Mouse (Mus musculus): ENCODE data around the gene Ppm1f.
A peak's percentile ranks its signal among the peaks of the same experiment; 100 is the strongest.
"Not testable (repeated sequence)": the region's sequence is repeated elsewhere in the genome, so short reads cannot be mapped to it uniquely, and the experiment has no call there.

Ppm1f gene

DNA sequence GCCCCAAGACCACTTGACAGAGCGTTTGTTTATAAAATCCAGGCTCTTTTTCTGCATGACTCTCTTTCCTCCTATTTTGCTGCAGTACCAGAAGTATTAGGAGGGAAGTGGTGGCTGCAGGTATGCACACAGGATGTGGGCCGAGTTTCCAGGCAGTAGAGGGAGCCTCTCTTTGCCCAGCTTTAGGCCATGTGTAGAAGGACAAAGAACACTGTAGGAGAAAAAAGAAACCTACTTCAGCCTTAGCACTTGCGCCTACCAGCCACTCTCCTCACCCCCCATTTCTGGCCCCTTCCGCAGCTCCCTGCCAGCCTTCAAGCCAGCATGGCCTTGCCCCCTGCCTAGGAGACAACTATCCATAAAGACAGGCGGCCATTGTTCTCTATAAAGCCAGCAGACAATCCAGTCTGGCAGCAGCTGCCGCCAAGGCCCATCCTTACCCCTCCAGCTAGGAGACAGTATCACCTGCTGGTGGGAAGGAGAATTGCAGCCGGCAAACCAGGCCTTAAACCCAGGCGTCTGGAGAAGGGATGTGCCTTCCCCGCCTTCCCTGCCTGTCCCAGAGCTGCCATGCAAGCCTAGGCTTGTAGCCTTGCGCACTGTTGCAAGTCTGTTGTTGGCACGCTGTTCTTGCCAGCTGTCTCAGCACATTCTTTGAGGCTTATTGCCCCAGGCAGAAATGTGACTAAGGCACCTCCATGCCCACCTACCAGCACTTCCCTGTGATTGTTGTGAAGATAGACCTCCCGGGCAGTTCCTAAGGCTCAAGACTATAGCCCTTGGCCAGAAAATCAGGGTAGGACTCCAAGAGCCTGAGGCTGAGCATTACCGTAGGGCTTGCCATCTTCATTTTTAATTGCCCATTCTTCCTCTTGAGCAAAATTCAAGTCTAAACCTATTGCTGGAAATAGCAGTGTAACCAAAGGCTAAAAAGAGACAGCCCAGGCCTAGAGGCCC lies 15.7 kb downstream of the Ppm1f start:
- no peak for DNase-seq (ENCODE audit: low spot score)

DNA sequence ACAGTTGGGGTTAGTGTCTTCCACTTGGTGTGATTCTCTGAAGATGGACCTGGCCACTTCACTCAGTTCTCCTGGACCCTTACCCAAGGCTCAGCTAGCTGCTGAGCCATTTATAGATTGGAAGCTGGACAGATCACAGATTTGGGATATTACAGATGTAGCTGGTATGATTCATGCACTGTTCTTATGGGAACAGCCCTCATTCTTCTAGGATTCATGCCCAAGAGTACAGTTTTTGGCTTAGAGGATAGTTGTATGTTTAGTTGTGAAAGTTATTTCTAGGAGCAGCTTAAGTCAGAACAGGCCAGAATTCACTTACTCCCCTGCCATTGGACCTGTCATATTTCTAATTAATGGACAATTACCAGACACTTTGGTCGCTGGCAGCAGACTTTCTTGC lies 17.2 kb downstream of the Ppm1f start:
- no peak for DNase-seq (ENCODE audit: low spot score)

DNA sequence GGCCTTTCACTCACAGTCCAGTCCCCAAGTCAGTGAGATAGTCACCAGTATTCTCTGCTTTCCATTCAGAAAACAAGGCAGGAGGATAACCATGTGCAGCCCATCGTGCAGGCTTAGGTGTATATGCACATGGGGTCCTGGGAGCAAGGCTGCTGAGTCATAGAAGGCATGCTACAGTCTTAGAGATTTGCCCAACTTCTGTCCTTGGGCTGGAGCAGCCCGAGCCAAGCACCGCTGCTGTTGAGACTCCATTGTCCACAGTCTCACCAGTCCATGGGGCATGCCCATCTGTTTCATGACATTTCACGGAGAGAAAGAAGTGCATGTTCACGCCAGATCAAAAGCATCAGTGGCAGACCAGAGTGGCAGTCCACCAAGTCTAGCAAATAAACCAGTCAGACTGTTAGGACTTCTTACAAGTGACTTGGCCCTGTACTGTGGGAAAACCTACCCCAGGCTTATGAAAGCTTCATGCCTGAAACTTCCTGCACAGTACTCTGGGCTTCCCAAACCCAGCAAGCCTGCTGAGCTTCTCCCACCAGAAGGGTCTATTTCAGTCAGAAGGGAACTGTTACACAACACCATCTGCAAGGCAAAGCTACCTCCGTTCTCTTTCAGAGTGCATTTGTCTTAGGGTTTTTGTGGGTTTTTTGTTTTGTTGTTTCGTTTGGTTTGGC lies 22.3 kb downstream of the Ppm1f start:
- DNase-seq (ENCODE audit: low spot score) = no peak

DNA sequence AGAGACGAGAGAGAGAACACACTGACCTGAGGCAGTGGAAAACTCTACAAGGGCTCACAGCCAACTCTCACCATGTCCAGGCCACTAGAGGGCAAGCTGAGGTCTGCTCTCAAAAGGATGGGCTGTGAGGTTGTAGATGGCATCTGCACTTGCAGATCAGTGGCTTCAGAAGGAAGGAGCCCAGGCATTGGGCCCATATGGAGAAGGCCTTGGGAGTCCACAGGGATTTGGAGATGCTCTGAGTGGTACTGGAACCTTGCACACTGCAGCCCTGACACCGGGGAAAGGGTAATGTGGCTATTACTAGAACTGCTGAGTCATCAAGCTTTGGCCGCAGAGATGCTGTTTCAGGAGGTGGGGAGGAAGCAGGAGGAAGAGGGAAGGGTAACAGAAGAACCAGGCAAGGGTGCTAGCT lies 24.8 kb downstream of the Ppm1f start:
- no peak for DNase-seq (ENCODE audit: low spot score)

DNA sequence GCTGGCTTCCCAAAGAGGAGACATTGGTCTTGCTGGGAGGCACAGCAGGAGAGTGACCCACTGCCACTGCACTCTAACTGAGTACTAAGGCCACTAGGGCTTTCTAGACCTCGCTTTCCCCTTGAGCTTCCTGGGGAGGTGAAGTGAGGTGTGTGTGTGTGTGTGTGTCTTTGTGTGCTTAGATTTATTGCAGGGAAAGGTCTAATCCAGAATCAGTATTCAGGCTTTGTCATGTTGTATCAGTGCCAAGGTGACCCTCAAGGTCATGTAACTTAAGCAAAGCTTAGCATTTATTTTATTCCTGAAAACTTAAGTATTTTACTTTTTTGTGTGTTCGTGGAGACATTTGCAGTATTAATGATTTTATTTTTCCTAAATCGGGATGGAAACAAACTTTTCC lies 28.2 kb downstream of the Ppm1f start:
- DNase-seq (ENCODE audit: low spot score) = no peak

DNA sequence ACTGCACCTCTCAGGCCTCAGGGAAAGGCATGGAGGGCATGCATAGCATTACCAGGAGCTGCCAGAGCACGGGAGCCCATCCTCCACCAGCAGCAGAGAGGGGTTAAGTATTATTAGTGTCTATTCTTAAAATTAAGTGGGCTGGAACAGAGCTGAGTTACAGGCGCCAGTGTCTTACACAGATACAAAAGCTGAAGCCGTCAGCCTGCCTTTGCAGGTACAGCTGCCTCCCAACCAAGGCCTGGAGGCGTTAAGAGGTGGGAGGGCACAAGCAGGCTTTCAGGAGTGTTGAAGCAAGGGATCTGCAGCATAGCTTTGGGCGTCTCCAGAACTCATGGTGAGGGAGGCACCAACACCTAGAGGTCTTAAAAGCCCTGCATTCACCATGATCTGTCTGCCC lies 30.3 kb downstream of the Ppm1f start:
- no peak for DNase-seq (ENCODE audit: low spot score)

DNA sequence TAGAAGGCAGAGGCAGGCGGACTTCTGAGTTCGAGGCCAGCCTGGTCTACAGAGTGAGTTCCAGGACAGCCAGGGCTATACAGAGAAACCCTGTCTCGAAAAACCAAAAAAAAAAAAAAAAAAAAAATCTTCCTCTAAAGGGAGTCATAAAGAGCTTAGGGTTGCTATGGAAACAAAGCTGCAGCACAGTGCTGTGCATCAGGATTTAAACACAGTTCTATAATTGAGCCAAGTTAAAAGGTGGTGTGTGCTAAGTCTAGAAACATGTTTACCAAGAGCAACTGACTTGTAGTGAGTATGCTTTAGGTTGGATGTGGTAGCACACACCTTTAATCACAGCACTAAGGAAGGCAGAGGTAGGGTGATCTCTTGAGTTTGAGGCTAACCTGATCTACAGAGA lies 32.6 kb downstream of the Ppm1f start:
- DNase-seq (ENCODE audit: low spot score) = not testable (repeated sequence)

DNA sequence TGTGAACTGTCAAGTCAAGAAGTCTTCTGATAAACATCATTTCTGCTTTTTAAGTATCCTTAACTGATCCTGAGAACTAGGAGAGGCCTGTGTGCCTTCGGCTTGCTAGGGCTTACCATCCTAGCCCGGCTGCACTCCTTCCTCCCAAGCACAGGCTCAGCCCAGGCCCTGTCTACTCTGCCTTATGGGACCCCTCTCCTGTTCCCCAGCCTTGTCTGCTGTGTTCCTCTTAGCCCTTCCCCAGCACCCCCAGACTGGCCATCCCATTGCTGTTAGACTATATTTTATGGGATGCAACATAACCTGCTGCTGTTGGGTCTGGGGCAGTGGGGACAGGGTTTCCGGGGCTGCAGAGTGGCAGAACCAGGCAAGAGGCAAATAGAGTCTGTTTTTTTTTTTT lies 34.1 kb downstream of the Ppm1f start:
- no peak for DNase-seq (ENCODE audit: low spot score)

DNA sequence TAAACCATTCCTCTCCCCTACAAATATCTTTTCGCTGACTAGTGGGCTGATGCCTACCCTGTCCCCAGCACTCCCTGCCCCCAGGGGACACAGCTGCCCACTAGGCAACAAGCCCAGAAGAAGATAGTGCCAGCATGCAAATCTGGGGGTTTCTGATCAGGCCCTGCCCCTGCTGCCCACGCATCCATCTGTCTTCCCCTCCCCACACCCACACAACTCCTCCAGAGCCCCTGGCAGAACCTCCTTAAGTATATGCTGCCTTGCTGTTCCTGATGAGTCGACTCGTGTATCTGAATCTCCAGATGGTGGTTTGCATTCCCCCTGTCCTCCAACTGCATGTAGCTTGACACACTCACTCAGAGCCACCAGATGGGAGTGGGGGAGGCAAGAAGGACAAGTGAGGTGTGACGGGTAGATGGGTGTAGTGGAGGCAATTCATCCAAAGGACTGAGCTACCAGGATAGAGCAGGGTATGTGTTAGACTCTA lies 34.6 kb downstream of the Ppm1f start:
- peak; percentile 85 for DNase-seq (ENCODE audit: low spot score)

DNA sequence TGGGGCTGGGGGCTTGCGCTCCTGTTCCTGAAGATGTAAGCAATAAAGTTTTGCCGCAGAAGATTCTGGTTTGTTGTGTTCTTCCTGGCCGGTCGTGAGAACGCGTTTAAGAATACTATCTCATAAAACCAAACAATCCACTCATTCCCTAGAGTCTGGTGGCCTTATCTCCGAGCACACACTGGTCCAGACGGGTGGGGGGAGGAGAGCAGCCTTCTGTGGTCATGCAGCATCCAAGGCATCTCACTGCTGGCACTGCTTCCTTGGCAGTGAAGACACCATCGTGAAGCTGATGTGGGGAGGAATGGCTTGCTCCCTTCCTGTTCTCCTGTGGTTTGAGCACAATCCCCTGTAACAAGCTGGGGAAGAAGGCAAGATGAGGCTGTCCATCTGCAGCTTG lies 43.3 kb downstream of the Ppm1f start:
- DNase-seq (ENCODE audit: low spot score) = no peak

DNA sequence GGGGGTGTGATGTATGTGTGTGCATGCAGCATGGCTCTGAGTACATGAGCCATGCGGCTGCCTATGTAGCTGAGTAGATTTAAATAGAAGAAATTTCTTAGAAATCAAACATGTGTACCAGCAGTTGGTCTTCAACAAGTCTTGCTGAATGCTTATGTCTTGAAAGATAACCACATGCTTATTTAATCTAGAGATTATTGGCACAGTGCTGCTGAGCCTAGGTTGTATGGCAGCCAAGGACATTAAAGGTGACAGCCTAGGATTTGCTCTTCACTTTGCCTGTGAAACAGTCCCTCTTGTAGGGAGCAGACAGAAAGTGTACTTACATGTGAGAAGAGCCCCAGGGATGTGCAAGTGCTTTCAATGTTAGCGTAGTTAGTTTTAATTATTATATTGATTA lies 44.8 kb downstream of the Ppm1f start:
- no peak for DNase-seq (ENCODE audit: low spot score)

DNA sequence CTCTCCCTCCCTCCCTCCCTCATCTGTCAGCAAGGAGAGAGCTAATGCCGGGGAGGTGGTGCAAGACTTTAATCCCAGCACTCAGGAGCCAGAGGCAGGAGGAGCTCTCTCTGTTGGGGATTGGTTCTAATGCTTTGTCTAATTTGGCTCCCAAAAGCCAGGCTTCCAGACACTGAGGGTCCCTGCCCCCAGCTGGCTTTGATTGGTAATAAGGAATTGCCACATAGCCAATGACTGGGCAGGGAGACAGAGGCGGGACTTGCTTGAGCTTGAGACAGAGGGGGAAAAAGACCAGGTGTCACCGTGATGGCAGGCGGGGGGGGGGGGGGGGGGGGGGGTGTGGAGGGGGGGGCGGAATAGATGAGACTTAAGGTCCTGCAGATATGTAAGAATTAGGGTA lies 62.3 kb downstream of the Ppm1f start:
- no peak for DNase-seq (ENCODE audit: low spot score)

DNA sequence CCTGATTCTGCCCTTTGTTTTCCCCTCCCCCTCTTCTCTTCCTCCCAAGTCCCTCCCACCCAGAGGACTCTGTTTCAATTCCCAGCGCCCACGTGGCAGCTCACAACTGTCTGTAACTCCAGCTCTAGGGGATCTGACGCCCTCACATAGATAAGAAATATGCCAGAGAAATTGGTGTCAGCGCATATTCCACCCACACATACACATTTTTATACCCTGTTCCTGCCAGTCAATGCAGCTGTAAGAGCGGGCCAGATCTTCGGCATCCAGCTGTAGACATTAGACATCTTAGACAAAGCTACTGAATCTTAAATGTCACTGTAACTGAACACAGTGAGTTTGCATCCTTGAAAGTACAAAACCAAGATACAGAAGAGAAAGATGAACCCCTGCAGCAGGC lies 63.6 kb downstream of the Ppm1f start:
- no peak for DNase-seq (ENCODE audit: low spot score)

DNA sequence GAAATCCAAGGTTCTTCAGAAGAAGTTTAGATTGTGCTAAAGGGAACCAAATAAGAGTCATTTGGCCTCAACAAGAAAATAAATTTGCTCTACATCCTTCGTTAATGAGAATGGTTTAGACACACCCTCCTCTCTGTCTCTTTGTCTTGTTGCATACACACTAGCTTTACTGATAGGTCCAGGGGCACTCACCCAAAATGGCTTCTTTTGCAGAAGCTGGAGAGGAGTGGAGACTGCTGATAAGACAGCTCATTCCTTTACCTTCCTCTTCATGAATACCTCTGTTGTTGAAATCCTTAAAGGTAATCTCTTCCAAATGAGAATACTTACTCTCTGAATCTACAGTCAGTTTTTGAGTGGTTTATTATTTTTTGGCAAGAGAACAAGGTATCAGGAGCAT lies 68.9 kb downstream of the Ppm1f start:
- DNase-seq (ENCODE audit: low spot score) = no peak

DNA sequence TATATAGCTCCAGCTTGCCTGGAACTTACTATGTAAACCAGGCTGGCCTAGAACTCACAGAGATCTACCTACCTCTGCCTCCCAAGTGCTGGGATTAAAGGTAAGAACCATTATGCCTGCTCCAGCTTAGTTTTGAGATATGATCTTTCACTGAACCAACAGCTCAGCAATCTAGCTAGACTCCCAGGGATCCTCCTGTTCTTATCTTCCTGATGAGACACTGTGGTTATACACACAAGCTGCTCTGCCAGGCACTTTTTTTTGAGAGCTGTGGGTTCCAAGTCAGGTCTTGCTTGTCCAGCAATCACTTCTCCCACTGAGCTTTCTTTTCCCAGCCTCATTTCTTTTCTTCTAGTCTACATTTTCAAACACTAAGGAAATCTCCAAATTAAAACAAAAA lies 70.0 kb downstream of the Ppm1f start:
- DNase-seq (ENCODE audit: low spot score) = no peak

Data from layer of hippocampus, adult 9-10 months (tissue).